Mouse (Mus musculus) heart, postnatal 10 days (tissue): ENCODE measurements around the gene Ifna6. TPM values are rescaled to one million over a fixed set of nuclear protein-coding genes. Genes with fewer than 3 reads are reported as not detected.

ENCODE experiments used
- DNase-seq, 2 experiments: peaks; one replicate each; pipeline ENCODE4 v3.0.0; 2021
- intact Hi-C: fragments of 180-260 bp; cut with DNase I; formaldehyde crosslinking; loops from one replicate; pipeline ENCODE4 v1.15.1; 2025
- total RNA-seq, 2 experiments: library from RNA; stranded (reverse); gene quantifications; 2 replicates each; pipeline ENCODE4 v1.2.3; 2021

Gene Ifna6
- total RNA-seq, 2 experiments from 2014 or later, result not detected

- intact Hi-C loops, result no loop called here
- DNase-seq, result no peak
Measured at GRCm38 (mm10) chr4:88840058-88840457, 12.8 kb downstream of the Ifna6 start.

GRCm38 (mm10) chr4:88841438-88841911, 14.3 kb downstream of the Ifna6 start, which contains the start of gene Ifna4:
Gene Ifna4 (plus strand): TSS chr4:88841861.
- intact Hi-C loops, result no loop called here
- no peak for DNase-seq

- DNase-seq, result no peak
- intact Hi-C loops, result no loop called here
Measured at GRCm38 (mm10) chr4:88845334-88845733, 18.1 kb downstream of the Ifna6 start.

- intact Hi-C loops, result no loop called here
- DNase-seq, result no peak
Measured at GRCm38 (mm10) chr4:88849698-88850097, 22.5 kb downstream of the Ifna6 start, which contains the start of gene Ifna1. Gene Ifna1 (plus strand): TSS chr4:88850087.

GRCm38 (mm10) chr4:88851026-88851763, 24.0 kb downstream of the Ifna6 start:
- intact Hi-C loops, result no loop called here
- no peak for DNase-seq

- intact Hi-C loops, result no loop called here
Measured at GRCm38 (mm10) chr4:88859214-88859613, 32.0 kb downstream of the Ifna6 start.

GRCm38 (mm10) chr4:88863309-88863708, 36.1 kb downstream of the Ifna6 start:
- intact Hi-C loops, result loop anchor here (10.0 kb wide), 1 partner anchor 661 kb away; no protein-coding TSS in a partner anchor
- no peak for DNase-seq

More at GRCm38 (mm10) chr4:88859214-88859613, 32.0 kb downstream of the Ifna6 start:
- DNase-seq, result no peak

- no peak for DNase-seq
- intact Hi-C loops, result loop anchor here (10.0 kb wide), 1 partner anchor 660 kb away; no protein-coding TSS in a partner anchor
Measured at GRCm38 (mm10) chr4:88864599-88864998, 37.4 kb downstream of the Ifna6 start.

GRCm38 (mm10) chr4:88865011-88865569, 37.9 kb downstream of the Ifna6 start:
- DNase-seq, result no peak
- intact Hi-C loops, result loop anchor here (10.0 kb wide), 1 partner anchor 660 kb away; no protein-coding TSS in a partner anchor

- DNase-seq, result peak; percentile 83 to 89
- intact Hi-C loops, result loop anchor here (10.0 kb wide), 1 partner anchor 657 kb away; no protein-coding TSS in a partner anchor
Measured at GRCm38 (mm10) chr4:88867366-88867925, 40.2 kb downstream of the Ifna6 start.

GRCm38 (mm10) chr4:88867926-88868911, 41.0 kb downstream of the Ifna6 start:
- intact Hi-C loops, result loop anchor here (10.0 kb wide), 1 partner anchor 657 kb away; no protein-coding TSS in a partner anchor
- peak; percentile 24 to 38 for DNase-seq

- intact Hi-C loops, result loop anchor here (1.0 to 5.0 kb wide), 2 partner anchors 65 to 257 kb away; no protein-coding TSS in a partner anchor
Measured at GRCm38 (mm10) chr4:88872691-88873090, 45.5 kb downstream of the Ifna6 start.

GRCm38 (mm10) chr4:88875435-88876095, 48.3 kb downstream of the Ifna6 start:
- intact Hi-C loops, result loop anchor here (5.0 kb wide), 1 partner anchor 72 kb away; no protein-coding TSS in a partner anchor
- DNase-seq, result no peak

More at GRCm38 (mm10) chr4:88872691-88873090, 45.5 kb downstream of the Ifna6 start:
- peak; percentile 41 to 62 for DNase-seq

- intact Hi-C loops, result loop anchor here (5.0 kb wide), 1 partner anchor 71 kb away; no protein-coding TSS in a partner anchor
Measured at GRCm38 (mm10) chr4:88876520-88876919, 49.3 kb downstream of the Ifna6 start.

More at GRCm38 (mm10) chr4:88876520-88876919, 49.3 kb downstream of the Ifna6 start:
- no peak for DNase-seq

Other genes starting within 250 kb of the Ifna6 start
- gene Ifna9, start 235.0 kb upstream of the Ifna6 start, total RNA-seq, result not detected
- gene Ifna12, start 224.0 kb upstream of the Ifna6 start, total RNA-seq, result not detected
- gene C87499, start 193.0 kb upstream of the Ifna6 start, total RNA-seq, result not detected
- not detected for gene Ifna13, start 183.0 kb upstream of the Ifna6 start, total RNA-seq
- gene Ifna16, start 150.5 kb upstream of the Ifna6 start, total RNA-seq, result not detected
- gene Ifna2, start 143.5 kb upstream of the Ifna6 start, total RNA-seq, result not detected
- not detected for gene Ifnab, start 136.1 kb upstream of the Ifna6 start, total RNA-seq
- gene Gm26566, start 105.6 kb upstream of the Ifna6 start, total RNA-seq, result under 1 TPM; 0.50 TPM
- 10 to 100 TPM; 82.6 to 87.1 TPM for gene Klhl9, start 105.0 kb upstream of the Ifna6 start, total RNA-seq
- gene Gm13271, start 72.5 kb upstream of the Ifna6 start, total RNA-seq, result not detected
- gene Gm13283, start 67.3 kb upstream of the Ifna6 start, total RNA-seq, result not detected
- gene Gm13290, start 53.6 kb upstream of the Ifna6 start, total RNA-seq, result not detected
- gene Gm13289, start 50.5 kb upstream of the Ifna6 start, total RNA-seq, result not detected
- gene Gm13272, start 47.6 kb upstream of the Ifna6 start, total RNA-seq, result not detected
- gene Ifnz, start 45.3 kb upstream of the Ifna6 start, total RNA-seq, result not detected
- not detected for gene Gm13276, start 41.7 kb upstream of the Ifna6 start, total RNA-seq
- gene Gm13277, start 38.8 kb upstream of the Ifna6 start, total RNA-seq, result not detected
- gene Gm13278, start 35.9 kb upstream of the Ifna6 start, total RNA-seq, result not detected
- not detected for gene Gm13275, start 32.9 kb upstream of the Ifna6 start, total RNA-seq
- gene Gm13279, start 30.0 kb upstream of the Ifna6 start, total RNA-seq, result not detected
- gene Gm13285, start 27.8 kb upstream of the Ifna6 start, total RNA-seq, result under 1 TPM; 0.31 to 0.40 TPM
- gene Gm13287, start 24.2 kb upstream of the Ifna6 start, total RNA-seq, result not detected
- gene Gm13288, start 21.9 kb upstream of the Ifna6 start, total RNA-seq, result not detected
- gene Ifna7, start 11.2 kb upstream of the Ifna6 start, total RNA-seq, result not detected
- gene Ifna11, start 7.5 kb upstream of the Ifna6 start, total RNA-seq, result not detected
- not detected for gene Ifna5, start 8.1 kb downstream of the Ifna6 start, total RNA-seq
- not detected for gene Ifna4, start 14.4 kb downstream of the Ifna6 start, total RNA-seq
- gene Ifna1, start 22.7 kb downstream of the Ifna6 start, total RNA-seq, result not detected
- not detected for gene Ifne, start 52.8 kb downstream of the Ifna6 start, total RNA-seq